Mouse (Mus musculus): ENCODE results near the gene Fam92a.
"Not testable (repeated sequence)": the region's sequence is repeated elsewhere in the genome, so short reads cannot be mapped to it uniquely, and the experiment has no call there.

- TF ChIP-seq CTCF (IDR thresholded peaks at IDR 0.05 in 2 of 3, conservative IDR thresholded peaks at IDR 0.05 in 1 of 3; ENCODE audit: control insufficient read depth in 1 of 3, insufficient read depth in 1 of 3, low read depth in 2 of 3, low read length in 3 of 3, poor library complexity in 1 of 3, severe bottlenecking in 1 of 3); ZC3H11A (IDR thresholded peaks at IDR 0.05; ENCODE audit: low read depth, low read length); TAL1 (IDR thresholded peaks at IDR 0.05; ENCODE audit: low read length); MAX (IDR thresholded peaks at IDR 0.05; ENCODE audit: low read length); SIN3A (IDR thresholded peaks at IDR 0.05; ENCODE audit: low read length); POLR2AphosphoS5 (IDR thresholded peaks at IDR 0.05; ENCODE audit: borderline replicate concordance, low read depth, low read length); EP300 (IDR thresholded peaks at IDR 0.05; ENCODE audit: low read depth in 1 of 2, low read length in 2 of 2); ZKSCAN1 (IDR thresholded peaks at IDR 0.05; ENCODE audit: low read depth, low read length); MAFK (IDR thresholded peaks at IDR 0.05; ENCODE audit: borderline replicate concordance, low read depth, low read length); ELF1 (IDR thresholded peaks at IDR 0.05; ENCODE audit: low read depth, low read length); POLR2AphosphoS2 (IDR thresholded peaks at IDR 0.05; ENCODE audit: low read length): not testable (repeated sequence)
- TF ChIP-seq NELFE (IDR thresholded peaks at IDR 0.05; ENCODE audit: low read depth, low read length) (peak; percentile 34), POLR2A (IDR thresholded peaks at IDR 0.05; ENCODE audit: control insufficient read depth in 1 of 2, insufficient read depth in 1 of 2, low read depth in 1 of 2, low read length in 2 of 2, poor library complexity in 1 of 2) (peak in 1 of 2 experiments; percentile 36; a peak in 1 of 4 replicates), HCFC1 (IDR thresholded peaks at IDR 0.05; ENCODE audit: low read depth, low read length) (0 out of 2 replicates have a peak, but pooled peaks have one; percentile 25)
Observed at GRCm38 (mm10) chr4:12140141-12140567, 31.7 kb downstream of the Fam92a start, which contains the start of gene Rbm12b1.
